Mouse (Mus musculus): ENCODE results near the gene Senp5.

- TF ChIP-seq CTCF (conservative IDR thresholded peaks at IDR 0.05; ENCODE audit: low read length), result no peak
- TF ChIP-seq NANOG (IDR thresholded peaks at IDR 0.05; ENCODE audit: borderline replicate concordance, low read length), result no peak
These were observed 6.8 kb upstream of the Senp5 start for GRCm38 (mm10) chr16:32009913-32010312.

Measured in E14TG2a.4 (cell line).